Comparison of ENCODE assay signal across 10 mouse cellular contexts in the genomic region with DNA sequence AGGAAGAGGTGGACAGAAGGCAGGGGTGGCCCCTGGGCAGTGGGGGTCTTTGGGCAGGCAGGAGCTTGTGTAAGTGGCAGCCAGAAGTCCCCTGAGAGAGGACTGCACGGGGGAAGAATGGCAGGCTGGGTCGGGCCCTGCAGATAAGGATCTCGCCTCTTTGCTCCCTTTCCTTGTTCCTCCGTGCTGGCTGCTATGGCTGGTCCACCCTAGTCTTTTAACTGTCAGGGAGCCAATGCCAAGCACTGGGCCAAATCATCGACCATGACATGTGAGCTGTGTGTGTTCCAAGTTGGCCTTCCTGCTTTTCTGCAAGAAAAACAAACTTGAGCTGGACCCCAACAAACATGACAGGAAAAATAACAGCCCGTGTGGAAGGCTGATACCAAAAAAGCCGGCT.
DNase-seq lines count a peak whose midpoint lies in the region; TF ChIP-seq lines count a peak whose summit lies in the region.
"Had no signal": no experiment of that assay in that cellular context is flagged by ENCODE, and none has a peak within 500 bp of the region (broad histone marks: within the 10 kb centered on the region; RNA-seq: fewer than 3 reads in every experiment).

No protein-coding gene starts in this region.

- 0 out of 2 replicates have a peak, but pooled peaks have one; percentile 28 for TF ChIP-seq EP300 in heart, adult 2 months (IDR thresholded peaks at IDR 0.05; ENCODE audit: insufficient read depth, low read depth, low read length)

- no peak overlapping the region for H3K4me3 ChIP-seq in lung, adult 2 months (replicated peaks; ENCODE audit: extremely low read depth, low read depth, low read length)
- H3K4me3 ChIP-seq in heart, adult 2 months, result no peak overlapping the region
- H3K4me3 ChIP-seq: lung, embryonic 15.5 days had no signal

- peaks cover 3% of the 10 kb centered on the region; the same call in 1 of the 2 replicates for H3K4me1 ChIP-seq in lung, adult 2 months (ENCODE audit: control insufficient read depth, insufficient read depth, low read length)
- H3K4me1 ChIP-seq in heart, adult 2 months (ENCODE audit: control insufficient read depth, insufficient read depth, low read length), result peaks cover 3% of the 10 kb centered on the region
- H3K4me1 ChIP-seq: lung, embryonic 15.5 days had no signal

- H3K79me2 ChIP-seq in heart, adult 2 months (replicated peaks; ENCODE audit: control insufficient read depth, insufficient read depth, low read length), result no peaks in the 10 kb centered on the region

- TF ChIP-seq CTCF in lung, adult 2 months (IDR thresholded peaks at IDR 0.05; ENCODE audit: insufficient read depth, low read length), result no peak
- TF ChIP-seq CTCF in heart, adult 2 months (IDR thresholded peaks at IDR 0.05), result no peak

- no peaks in the 10 kb centered on the region for H3K27me3 ChIP-seq in heart, adult 2 months (ENCODE audit: control insufficient read depth, insufficient read depth, low read length)
- H3K27me3 ChIP-seq: lung, embryonic 15.5 days had no signal

- TF ChIP-seq POLR2A in lung, adult 2 months (IDR thresholded peaks at IDR 0.05; ENCODE audit: borderline replicate concordance, extremely low read depth, low read depth, low read length), result no peak
- no peak for TF ChIP-seq POLR2A in heart, adult 2 months (IDR thresholded peaks at IDR 0.05; ENCODE audit: insufficient read depth, low read depth, low read length)

- intact Hi-C loops in heart, adult 2 months (cut with DNase I), result loop anchor here (2.0 to 10.0 kb wide), 4 partner anchors 29 to 161 kb away; no protein-coding TSS in a partner anchor

- no peak overlapping the region for H3K9ac ChIP-seq in heart, adult 2 months (ENCODE audit: low read depth, low read length)
- H3K9ac ChIP-seq: lung, embryonic 15.5 days had no signal

- 18% methylated on average over 7 of the region's 7 CpGs for WGBS in lung, adult 2 months
- WGBS in heart, adult 2 months, result 15% methylated on average over 7 of the region's 7 CpGs

- peak overlapping the region; percentile 47 for H3K27ac ChIP-seq in heart, adult 2 months
- H3K27ac ChIP-seq: lung, embryonic 15.5 days had no signal

- no peaks in the 10 kb centered on the region for H3K36me3 ChIP-seq in heart, adult 2 months (ENCODE audit: control insufficient read depth, insufficient read depth, low read length)
- H3K36me3 ChIP-seq: lung, embryonic 15.5 days had no signal

- DNase-seq in lung, adult 18-20 months, result peak; percentile 28 to 36
- DNase-seq in lung, adult 2 months, result no peak
- peak; percentile 43 to 53 for DNase-seq in heart, adult 2 months
- DNase-seq in kidney, adult 8-10 months, result peak; percentile 28 to 36
- peak; percentile 10 for DNase-seq in skeletal muscle tissue, adult 2 months (ENCODE audit: low read depth, low spot score)
- no peak for DNase-seq in left cerebral cortex, adult 18-20 months (ENCODE audit: low spot score in 2 of 2)
- DNase-seq in yolk sac, embryonic 10.5 days (ENCODE audit: low spot score), result no peak
- DNase-seq: spleen, adult 18-20 months; thymus, postnatal 14 days had no signal

Comparison
In these comparisons a context has a peak if more than half of its experiments do, and no peak if none do; other contexts are left out.
1. DNase-seq: peak in lung, adult 18-20 months (2 of 2), heart, adult 2 months (2 of 2), kidney, adult 8-10 months (2 of 2) and skeletal muscle tissue, adult 2 months (single experiment); none in lung, adult 2 months (single experiment), left cerebral cortex, adult 18-20 months (0 of 2) and yolk sac, embryonic 10.5 days (single experiment).